Mouse (Mus musculus): ENCODE data around the gene Gm21874. TPM values are rescaled to one million over a fixed set of nuclear protein-coding genes. Genes with fewer than 3 reads are reported as not detected.
"Not testable (repeated sequence)": the region's sequence is repeated elsewhere in the genome, so short reads cannot be mapped to it uniquely, and the experiment has no call there.

The Gm21874 gene
- not detected in 2 replicates for polyA plus RNA-seq (2015; fragmentation: Nextera tagmentation; extraction: Ambion mirVana)

DNA sequence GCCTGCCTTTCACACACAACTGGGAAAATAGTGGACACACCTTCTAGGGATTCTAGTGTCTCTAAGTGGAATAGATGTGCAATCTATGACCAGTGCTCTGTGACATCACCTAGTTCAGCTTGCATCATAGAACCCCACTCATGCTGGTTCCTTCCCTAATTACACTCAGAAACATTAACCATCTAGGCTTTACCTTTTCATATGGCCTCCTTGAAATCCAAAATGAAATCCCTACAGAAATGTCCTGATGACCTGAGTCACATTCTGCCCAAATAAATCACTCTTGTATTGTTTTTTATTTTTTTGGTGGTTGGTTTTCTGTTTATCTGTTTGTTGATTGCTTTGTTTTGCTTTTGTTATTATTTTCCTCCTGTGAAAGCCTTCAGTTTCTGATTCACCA is at the start of gene Gm21874:
Gene Gm21874, minus strand, starts transcription at position 101 of the 400 bp plus-strand sequence.
- H3K4me1 ChIP-seq (ENCODE audit: insufficient read depth, low read length); H3K9ac ChIP-seq (replicated peaks; ENCODE audit: low read length); H3K9me3 ChIP-seq (ENCODE audit: low read length); H3K27ac ChIP-seq (ENCODE audit: low read length); H3K36me3 ChIP-seq (ENCODE audit: insufficient read depth, low read length); H3K4me2 ChIP-seq (replicated peaks; ENCODE audit: low read depth, low read length); H3K27me3 ChIP-seq (ENCODE audit: insufficient read depth, low read length); H3K4me3 ChIP-seq (ENCODE audit: low read length); ATAC-seq (ENCODE audit: low FRiP score, low TSS enrichment): not testable (repeated sequence)

Other genes starting within 250 kb of the Gm21874 start
- gene Gm21721, start 214.0 kb downstream of the Gm21874 start, polyA plus RNA-seq (2015; fragmentation: Nextera tagmentation; extraction: Ambion mirVana): not detected in 2 replicates
- gene Gm21812, start 69.0 kb downstream of the Gm21874 start, polyA plus RNA-seq (2015; fragmentation: Nextera tagmentation; extraction: Ambion mirVana): not detected in 2 replicates